Mouse (Mus musculus) cerebellum, postnatal 25 days (tissue): Measurements from ENCODE around the gene Arpc5.
A peak's percentile ranks its signal among the peaks of the same experiment; 100 is the strongest.
"Not testable (repeated sequence)": the region's sequence is repeated elsewhere in the genome, so short reads cannot be mapped to it uniquely, and the experiment has no call there.

ENCODE experiments used
- DNase-seq, 2 experiments: peaks; one replicate each; pipeline ENCODE4 v3.0.0; 2021; ENCODE audit warnings: mixed read lengths in 2 of 2

The Arpc5 gene

DNA sequence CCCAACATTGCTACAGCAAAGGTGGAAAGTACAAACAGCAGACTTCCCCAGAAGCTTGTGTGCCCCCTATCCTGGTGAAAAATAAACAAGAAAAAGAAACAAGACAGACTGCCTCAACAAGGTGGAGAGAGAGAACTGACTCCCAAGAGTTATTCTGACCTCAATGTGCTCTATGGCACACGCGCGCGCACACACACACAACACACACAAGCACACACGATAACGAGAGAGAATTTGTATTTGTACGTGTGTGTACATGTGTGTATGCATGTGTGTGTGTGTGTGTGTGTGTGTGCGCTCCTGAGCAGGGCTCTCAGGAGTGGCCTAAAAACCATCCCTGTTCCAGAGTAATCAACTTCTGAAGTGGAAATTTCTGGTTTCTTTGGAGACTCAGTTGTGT, 18.3 kb downstream of the Arpc5 start:
- DNase-seq, result no peak

GRCm38 (mm10) chr1:152785446-152785845, 19.1 kb downstream of the Arpc5 start:
- DNase-seq, result not testable (repeated sequence)

DNA sequence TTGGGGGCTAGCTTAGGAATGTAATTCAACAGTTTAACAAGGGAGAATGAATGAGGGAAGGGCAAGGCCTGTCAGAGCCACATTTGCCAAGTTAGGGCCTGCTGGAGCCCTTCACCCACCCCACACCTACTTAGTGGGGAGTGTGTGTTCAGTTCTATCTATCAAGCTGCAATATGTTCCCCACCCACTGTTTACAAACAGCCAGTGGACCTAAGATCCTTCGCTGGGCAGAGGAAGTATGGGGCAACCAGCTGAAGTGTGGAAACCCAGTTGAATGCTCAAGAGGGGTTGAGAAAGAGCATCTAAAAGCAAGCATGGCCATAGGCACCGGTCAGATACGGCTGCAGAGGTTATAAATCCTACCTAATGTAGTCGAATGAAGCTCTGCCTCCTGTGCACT, 20.6 kb downstream of the Arpc5 start:
- DNase-seq, result no peak

DNA sequence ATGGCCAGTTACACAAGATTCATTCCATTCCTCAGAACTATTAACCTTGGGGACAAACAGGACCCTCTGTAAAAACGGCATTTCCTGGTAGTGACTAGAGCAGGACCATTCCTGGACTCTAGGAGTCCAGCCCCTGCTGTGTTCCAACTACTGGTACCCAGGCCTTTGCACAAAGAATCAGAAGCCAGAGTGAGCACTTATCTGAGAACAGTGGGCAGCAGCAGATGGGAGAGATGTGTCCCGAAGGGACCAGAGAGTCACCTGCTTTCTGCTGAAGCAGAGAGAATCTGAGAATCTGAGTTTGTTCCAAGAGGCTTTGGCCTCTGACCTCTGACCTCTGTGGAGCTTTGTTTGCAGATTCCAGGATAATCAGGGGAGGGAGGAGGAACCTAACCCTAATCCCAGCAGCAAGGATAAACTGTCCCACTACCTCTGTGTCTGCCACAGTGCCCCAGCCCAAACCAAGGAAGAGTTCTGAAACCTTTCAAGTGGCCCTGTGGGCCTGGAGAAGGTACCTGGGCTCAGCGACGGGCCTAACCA, 21.8 kb downstream of the Arpc5 start:
- no peak for DNase-seq

DNA sequence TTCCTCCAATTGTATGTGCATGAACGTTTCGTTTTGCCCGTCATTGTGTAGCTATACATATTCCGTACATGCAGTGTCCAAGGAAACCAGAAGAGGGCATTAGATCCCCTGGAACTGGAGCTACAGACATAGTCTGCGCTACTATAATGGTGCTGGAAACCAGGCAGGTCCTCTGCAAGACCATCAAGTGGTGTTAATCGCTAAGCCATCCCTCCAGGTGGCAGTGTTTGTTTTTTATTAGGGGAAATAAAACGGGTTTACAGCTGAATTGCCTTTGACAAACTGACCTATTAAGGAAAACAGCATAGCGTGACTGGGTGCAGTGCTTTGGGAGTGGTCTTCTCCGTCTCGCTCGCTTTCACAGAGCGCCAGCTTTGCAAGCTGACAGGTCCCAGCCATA, 23.9 kb downstream of the Arpc5 start:
- DNase-seq, result peak in 1 of 2 experiments; percentile 32

GRCm38 (mm10) chr1:152790821-152791220, 24.5 kb downstream of the Arpc5 start:
- no peak for DNase-seq

- DNase-seq, result no peak
Observed at GRCm38 (mm10) chr1:152791269-152791668, 24.9 kb downstream of the Arpc5 start.

- no peak for DNase-seq
Observed at GRCm38 (mm10) chr1:152792736-152793494, 26.6 kb downstream of the Arpc5 start.

- no peak for DNase-seq
Observed at GRCm38 (mm10) chr1:152793495-152794130, 27.3 kb downstream of the Arpc5 start.

- DNase-seq, result no peak
Observed at GRCm38 (mm10) chr1:152795688-152796255, 29.4 kb downstream of the Arpc5 start.

- DNase-seq, result no peak
Observed at GRCm38 (mm10) chr1:152796683-152797263, 30.4 kb downstream of the Arpc5 start.

- DNase-seq, result no peak
Observed at GRCm38 (mm10) chr1:152798125-152798524, 31.8 kb downstream of the Arpc5 start.

- DNase-seq, result no peak
Observed at GRCm38 (mm10) chr1:152799897-152800296, 33.6 kb downstream of the Arpc5 start, which contains the start of gene Ncf2. Ncf2 (plus strand) TSS chr1:152800194.

DNA sequence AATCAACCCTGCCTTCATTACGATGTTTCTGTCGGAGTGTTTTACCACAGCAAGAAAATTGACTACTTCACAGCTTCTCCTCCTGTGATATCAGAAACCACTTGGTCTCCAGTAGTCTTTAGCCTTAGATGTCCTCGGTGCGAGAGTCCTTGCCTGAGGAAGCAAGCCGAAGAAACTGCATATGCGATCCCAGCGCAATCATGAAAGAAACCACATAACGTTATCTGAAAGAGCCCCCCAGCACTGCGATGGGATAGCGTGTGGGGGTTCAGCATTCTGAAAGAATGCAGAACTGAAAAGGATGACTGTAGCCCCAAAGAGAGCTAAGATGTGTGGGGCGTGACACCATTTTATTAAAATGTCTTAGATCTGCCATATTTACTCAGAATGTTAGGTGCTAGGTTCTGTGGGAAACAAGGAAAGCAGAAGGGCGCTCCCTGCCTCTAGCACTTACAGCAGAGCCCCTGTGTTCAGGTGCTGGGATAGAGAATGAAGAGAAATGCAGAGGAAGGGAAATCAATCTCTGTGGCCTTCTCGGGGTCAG, 34.4 kb downstream of the Arpc5 start:
- DNase-seq, result no peak

GRCm38 (mm10) chr1:152804907-152805306, 38.6 kb downstream of the Arpc5 start:
- DNase-seq, result no peak

- DNase-seq, result no peak
Observed at GRCm38 (mm10) chr1:152807619-152808391, 41.5 kb downstream of the Arpc5 start.

DNA sequence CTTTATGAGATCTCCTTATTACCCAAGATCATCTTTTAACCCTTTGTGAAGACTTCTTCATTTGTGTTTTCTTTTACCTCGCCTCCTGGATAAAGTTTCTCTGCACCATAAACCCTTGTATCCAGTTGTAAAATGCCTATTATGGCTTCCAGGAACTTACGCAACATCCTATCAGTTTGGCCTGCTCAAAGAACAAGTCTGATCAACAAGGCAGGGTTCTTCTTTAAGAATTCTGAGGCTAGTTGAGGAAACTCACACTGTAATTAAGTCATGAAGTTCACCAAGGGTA, 42.0 kb downstream of the Arpc5 start:
- no peak for DNase-seq

DNA sequence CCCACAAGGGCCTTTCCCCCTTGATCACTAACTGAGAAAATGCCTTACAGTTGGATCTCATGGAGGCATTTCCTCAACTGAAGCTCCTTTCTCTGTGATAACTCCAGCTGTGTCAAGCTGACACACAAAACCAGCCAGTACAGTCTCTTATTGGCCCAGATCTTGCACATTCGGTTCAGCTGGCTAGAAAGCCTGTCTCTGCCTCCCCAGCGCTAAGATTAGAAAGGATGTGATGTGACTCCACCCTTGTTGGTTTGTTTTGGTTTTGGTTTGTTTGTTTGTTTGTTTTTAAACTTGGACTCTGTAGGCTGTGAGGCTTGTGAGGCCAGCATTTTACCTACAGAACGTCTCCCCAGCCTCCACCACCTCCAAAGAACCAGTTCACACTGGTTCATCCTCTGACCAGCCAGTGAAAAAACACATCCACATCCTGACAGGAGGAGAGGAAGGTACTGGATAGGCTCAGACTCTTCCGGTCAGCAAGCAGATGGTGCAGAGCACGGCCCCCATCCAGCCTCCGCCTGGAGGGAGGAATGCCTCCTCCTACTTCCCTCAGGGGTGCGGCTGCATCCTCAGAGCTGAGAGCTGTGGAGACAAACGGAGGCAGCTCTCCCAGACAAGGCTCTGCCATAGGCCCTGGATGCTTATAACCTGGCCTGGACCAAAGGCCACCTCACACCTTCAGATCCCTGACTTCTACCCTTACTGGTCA, 43.4 kb downstream of the Arpc5 start:
- peak in 1 of 2 experiments; percentile 28 for DNase-seq

- no peak for DNase-seq
Observed at GRCm38 (mm10) chr1:152810533-152811439, 44.4 kb downstream of the Arpc5 start.

DNA sequence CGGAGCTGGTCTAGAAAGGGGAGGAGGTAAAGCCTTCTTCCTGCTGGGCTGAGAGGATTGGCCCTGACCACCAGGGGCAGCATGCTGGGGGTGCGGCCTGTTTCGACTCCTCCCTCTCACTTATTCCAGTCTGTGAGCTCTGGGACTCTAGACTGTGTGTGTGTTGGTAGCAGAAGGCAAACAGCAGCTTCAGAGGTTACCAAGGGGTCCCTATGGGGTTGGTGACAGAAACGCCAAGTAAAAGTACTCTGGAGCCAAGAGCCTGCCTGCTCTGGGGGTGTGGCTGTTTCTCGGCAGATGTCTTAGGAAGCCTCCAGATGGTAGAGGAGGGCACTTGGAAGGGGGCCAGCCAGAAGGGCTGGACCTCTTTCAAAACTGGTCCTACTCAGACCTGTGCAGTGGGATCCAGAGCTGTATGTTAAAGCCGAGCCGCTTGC, 48.9 kb downstream of the Arpc5 start:
- peak in 1 of 2 experiments; percentile 51 for DNase-seq
